Mouse (Mus musculus) heart, postnatal 36 days (tissue): ENCODE results near the gene Trub1. TPM values are rescaled to one million over a fixed set of nuclear protein-coding genes. Genes with fewer than 3 reads are reported as not detected.

Experiments
- DNase-seq, 2 experiments: peaks; one replicate each; pipeline ENCODE4 v3.0.0; 2021 to 2022
- intact Hi-C: fragments of 180-260 bp; cut with DNase I; formaldehyde crosslinking; loops from one replicate; pipeline ENCODE4 v1.15.1; 2025
- total RNA-seq, 2 experiments: library from RNA; stranded (reverse); gene quantifications; 2 replicates each; pipeline ENCODE4 v1.2.3; 2021

The Trub1 gene
- total RNA-seq, 2 experiments from 2014 or later: 4.6 to 7.9 TPM

DNA sequence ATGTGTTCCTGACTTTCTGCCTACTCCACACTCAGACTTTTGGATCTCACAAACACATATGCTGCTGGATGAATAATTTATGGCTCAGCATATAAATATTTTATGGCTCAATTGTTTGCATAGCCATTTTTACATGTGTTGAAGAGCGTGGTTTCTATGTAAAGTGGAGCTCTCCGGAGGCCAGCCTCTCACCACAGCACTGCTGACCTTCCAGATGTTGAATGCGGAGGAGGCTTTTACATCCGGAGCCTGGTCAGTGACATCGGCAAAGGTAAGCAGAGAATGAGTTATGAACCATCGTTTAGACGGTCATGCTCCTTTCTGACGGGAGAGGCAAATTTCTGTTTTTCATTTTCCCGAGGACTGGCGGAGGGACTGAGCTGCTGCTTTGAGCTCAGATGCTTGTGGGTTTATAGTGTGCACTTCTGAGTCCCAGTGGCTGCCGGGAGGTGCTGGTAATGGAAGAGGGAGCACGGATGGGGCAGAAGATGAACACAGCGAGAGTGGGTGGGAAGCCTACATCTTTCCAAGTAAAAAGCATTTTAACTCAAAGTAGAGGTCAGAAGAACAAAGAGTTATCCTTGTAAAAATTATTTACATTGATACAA is 34.4 kb downstream of the Trub1 start:
- no peak for DNase-seq
- intact Hi-C loops: no loop called here

GRCm38 (mm10) chr19:57489527-57489926 is 36.8 kb downstream of the Trub1 start:
- intact Hi-C loops: no loop called here
- DNase-seq: no peak

DNA sequence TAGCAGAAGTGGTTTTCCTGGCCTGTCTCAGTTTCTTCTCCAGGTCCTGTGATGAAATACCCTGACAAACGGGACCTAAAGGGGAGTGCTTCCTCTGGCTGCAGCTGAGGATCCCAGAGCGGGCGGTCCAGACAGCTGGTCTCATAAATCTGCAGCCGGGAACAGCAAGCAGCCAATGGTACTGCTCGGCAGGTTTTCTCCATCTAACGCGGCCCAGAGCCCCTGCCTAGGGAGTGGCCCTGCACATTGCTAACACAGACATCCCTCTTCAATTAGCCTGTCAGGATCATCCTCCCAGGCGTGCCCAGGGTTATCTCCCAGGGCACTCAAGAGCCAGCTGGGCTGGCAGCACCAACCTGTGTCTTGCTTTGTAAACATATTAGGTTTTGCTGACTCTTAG is 38.3 kb downstream of the Trub1 start:
- no peak for DNase-seq
- intact Hi-C loops: no loop called here

- intact Hi-C loops: no loop called here
- no peak for DNase-seq
These were observed 41.3 kb downstream of the Trub1 start for GRCm38 (mm10) chr19:57494020-57494419.

- intact Hi-C loops: no loop called here
- DNase-seq: no peak
These were observed 45.5 kb downstream of the Trub1 start for GRCm38 (mm10) chr19:57498110-57498743.

- DNase-seq: no peak
- intact Hi-C loops: no loop called here
These were observed 46.2 kb downstream of the Trub1 start for GRCm38 (mm10) chr19:57498884-57499410.

DNA sequence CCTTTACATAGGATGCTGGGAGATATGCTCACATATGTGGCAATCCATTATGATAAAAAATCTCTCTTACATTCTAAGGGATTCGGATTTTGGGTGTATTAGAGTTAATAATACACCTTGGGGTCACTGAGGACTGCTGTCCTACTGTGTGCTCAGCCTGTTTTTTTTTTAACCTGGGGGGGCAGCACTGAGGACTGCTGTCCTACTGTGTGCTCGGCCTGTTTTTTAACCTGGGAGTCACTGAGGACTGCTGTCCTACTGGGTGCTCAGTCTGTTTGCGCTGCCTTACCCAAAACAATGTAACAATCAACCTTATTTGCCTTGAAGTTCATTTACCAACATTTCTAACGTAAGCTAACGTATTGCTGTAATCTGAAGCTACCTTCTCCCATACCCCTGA is 47.5 kb downstream of the Trub1 start:
- intact Hi-C loops: no loop called here
- no peak for DNase-seq

GRCm38 (mm10) chr19:57503144-57503543 is 50.4 kb downstream of the Trub1 start:
- DNase-seq: no peak
- intact Hi-C loops: no loop called here

DNA sequence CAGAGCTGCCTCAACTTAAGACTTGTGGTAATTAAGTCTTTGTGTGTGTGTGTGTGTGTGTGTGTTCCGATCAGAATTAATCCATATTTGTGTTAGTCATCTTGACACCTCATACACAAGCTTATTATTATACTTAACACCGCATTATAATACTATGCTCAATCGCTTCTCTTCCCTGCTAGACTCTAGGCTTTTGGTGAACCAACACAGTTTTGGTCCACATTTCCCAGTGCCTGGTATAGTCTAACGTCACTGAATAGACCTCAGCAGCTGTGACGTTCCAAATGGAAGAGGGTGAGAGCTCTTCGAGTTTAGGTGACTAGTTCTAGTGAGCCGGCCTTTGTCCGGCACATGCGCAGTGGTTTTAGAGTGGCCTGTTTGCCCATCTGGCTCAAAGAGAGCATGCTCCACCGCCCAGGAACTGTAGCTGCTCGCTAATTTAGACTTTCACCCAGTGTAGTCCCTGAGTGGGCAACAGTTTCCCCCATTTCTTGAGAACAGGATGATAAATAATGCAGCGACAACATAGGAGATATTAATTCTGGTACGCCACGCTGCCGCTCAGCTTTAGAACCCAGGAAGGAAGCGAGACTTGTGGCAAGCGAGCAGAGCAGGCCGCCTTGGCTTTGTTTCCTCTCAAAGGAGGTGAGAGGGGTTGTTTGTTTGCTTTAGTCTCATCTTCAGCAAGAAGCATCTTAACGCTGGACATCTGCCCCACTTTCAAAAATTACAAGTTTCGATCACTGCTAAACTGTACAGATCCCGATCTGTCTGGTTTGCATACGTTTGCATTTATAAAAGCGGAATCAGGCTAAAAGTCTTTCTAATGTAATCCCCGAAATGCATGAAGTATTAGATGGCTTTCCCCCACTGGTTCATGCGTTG is 52.6 kb downstream of the Trub1 start:
- intact Hi-C loops: no loop called here
- DNase-seq: no peak

DNA sequence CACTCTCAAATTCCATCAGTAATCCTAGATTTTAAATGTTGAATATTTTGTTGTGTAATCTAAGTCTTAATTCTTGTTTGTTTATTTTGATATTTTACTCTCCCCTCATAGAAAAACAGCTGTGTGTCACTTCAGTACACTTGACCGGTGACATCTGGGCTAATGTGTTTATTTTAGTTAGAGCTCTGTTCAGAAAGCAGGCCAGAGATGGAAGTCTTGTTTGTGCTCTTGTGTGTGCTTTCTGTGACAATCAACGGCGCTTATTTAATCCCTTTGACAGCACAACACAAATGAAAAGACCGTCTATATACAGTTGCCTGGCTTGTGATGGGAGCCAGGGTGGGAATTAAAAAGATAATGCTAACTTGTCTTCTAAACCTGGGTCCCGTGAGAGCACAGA is 53.9 kb downstream of the Trub1 start:
- no peak for DNase-seq
- intact Hi-C loops: no loop called here

DNA sequence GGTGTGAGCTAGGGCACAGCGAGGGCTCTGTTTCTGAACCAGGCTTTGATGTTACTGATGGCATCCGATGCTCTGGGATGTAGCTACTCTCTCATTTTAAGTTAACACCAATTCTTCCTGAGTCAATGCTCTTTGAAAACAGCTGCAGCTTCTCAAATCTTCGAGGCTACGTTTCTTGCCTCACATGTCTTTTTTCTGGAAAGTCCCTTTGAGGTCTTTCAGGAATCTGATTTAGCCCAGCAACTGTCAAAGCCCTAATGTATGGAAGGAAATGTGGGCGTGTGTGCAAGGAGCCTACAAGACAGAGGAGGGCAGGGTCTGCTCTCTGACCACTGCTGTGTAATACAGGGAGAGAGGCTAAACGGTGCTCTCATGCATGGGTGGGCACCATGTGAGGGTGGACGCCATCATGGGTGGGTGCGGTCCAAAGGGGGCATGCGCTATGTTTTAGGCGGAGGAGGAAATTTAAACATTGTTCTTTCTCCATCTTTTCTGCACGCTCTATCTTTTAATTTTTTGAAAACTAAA is 55.6 kb downstream of the Trub1 start:
- intact Hi-C loops: no loop called here
- DNase-seq: no peak

DNA sequence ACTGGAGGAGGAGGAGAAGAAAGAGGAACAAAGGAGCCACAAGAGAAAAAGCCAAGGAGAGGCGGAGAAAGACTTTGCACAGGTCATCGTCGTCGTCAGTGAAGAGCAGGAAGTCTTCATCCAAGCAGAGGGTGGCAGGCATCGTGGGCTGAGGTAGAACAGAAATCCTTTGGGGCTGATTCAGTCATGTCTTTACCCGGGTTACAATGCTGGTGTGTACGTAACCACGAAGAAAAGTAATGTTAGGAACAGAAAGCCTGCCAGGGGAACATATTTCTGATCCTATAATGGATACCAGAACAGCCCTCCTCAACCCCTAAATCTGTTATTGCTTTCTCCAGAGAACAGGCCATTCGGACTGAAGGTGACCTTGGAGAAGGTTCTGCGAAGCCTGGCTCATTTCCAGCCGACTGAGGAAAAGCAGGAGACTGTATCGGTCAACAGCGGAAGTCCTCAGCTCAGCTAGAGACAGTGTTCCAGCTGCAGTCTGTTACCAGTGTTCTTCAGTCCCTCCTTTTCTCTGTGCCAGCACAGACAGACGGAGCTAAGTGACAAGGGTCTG is 57.1 kb downstream of the Trub1 start:
- DNase-seq: peak; percentile 39 to 44
- intact Hi-C loops: no loop called here

DNA sequence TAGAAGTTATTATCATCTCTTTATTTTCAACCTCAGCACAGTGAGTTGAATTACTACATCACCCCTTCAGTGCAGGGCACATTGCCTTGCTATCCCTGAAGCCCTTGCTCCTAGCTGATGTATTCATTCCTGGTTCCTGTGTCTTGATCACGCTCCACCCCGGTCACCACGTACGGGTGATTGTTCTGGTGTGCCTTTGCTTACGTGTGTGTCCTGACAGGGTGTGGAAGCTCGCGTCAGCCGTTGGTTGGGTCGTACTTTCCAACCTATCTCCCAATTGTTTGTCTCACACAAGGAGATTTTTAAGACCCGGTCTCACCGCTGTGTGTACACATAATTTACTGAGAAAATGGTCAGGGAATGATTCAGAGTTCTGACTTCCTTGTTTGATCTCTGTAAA is 58.1 kb downstream of the Trub1 start:
- no peak for DNase-seq
- intact Hi-C loops: no loop called here

DNA sequence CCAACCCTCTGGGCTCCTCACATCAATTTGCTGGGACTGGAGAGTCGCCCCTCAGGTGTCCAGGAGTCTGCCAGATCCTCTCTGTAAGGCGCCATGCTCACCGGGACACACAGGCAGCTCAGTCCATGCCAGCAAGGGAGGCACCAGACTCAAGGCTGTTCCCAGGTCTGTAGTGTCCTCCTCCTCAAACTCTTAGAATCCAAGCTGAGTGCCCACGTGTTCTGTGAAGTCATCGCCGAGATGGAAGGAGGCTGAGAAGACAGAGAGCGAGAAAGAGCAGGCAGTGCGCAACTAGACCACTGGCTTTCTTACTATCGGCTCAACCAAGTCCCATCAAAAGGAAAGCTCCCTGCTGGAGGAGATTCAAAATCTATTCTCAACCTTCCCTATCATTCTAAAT is 60.4 kb downstream of the Trub1 start:
- no peak for DNase-seq
- intact Hi-C loops: no loop called here

GRCm38 (mm10) chr19:57521721-57522120 is 69.0 kb downstream of the Trub1 start:
- intact Hi-C loops: no loop called here
- DNase-seq: no peak

GRCm38 (mm10) chr19:57523363-57523762 is 70.7 kb downstream of the Trub1 start:
- intact Hi-C loops: no loop called here
- no peak for DNase-seq

DNA sequence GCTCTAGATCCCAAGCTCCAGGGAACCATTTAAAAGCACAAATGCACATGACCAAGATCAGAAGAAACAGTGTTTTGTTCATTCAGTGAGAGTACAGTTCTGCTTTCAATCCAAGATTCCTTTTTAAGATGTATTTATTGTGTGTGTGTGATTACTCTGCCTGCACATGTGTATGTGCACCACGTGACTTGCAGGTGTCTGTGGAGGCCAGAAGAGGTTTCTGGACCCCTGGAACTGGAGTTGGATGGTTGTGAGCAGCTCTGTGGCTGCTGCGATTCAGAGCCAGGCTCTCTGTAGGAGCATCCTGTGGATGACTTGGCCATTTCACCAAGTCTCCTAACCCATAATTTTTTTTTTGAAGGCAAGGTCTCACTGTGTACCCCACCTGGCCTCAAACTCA is 73.0 kb downstream of the Trub1 start:
- DNase-seq: no peak
- intact Hi-C loops: no loop called here

DNA sequence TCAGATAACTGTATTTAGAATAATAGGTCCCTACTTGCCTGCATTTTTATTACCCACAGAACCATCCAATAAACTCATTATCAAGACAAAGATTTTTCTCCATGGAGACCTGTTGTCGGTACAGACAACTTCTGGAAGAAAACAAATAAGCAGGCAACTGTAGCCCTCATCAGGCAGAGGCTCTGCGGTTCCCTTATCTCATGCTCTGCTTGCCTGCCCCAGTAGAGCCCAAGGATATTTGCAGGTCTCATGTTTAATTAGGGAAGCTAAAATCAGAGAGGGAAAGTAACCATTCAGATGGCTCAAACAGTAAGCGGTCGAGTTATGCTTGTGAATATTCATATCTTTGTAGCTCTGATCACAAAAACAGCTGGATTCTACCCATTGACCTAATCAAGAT is 77.5 kb downstream of the Trub1 start:
- intact Hi-C loops: no loop called here
- no peak for DNase-seq

DNA sequence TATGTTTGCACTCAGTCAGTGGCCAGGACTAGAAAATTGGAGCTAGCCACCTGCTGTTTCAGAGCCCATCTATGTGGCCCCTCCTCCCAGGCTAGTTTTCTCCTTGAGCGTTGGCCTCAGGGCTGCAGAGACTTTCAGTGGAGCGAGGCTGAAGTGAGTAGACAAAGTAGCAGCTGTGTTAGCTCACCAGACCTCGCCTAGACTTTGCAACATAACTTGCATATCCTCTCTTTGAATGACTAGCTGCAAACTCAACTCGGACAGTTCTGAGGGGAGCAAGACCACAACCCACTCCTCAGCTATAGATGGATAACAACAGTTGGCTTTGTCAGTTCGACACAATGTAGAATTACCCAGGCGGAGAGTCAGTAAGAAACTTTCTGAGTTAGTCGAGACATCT is 81.5 kb downstream of the Trub1 start:
- no peak for DNase-seq
- intact Hi-C loops: no loop called here

- DNase-seq: no peak
- intact Hi-C loops: no loop called here
These were observed 83.8 kb downstream of the Trub1 start for GRCm38 (mm10) chr19:57536512-57536911.
